Mouse (Mus musculus): ENCODE data around the gene Cdx2. TPM values are rescaled to one million over a fixed set of nuclear protein-coding genes. Genes with fewer than 3 reads are reported as not detected.

Cdx2 gene
- polyA plus RNA-seq, 1 experiment: 0.03 TPM

- H3K4me1 ChIP-seq (ENCODE audit: control insufficient read depth): no peaks in the 10 kb centered on the region
- H3K4me3 ChIP-seq (replicated peaks): no peak overlapping the region
- no peaks in the 10 kb centered on the region; the same call in 1 of the 2 replicates for H3K9me3 ChIP-seq (ENCODE audit: control insufficient read depth, low read length)
- no peaks in the 10 kb centered on the region for H3K36me3 ChIP-seq (ENCODE audit: control insufficient read depth)
- no peak for TF ChIP-seq GATA1 (IDR thresholded peaks at IDR 0.05; ENCODE audit: low read length)
- no peak for TF ChIP-seq TAL1 (IDR thresholded peaks at IDR 0.05; ENCODE audit: low read length)
- H3K27me3 ChIP-seq (ENCODE audit: control insufficient read depth): peaks cover 96% of the 10 kb centered on the region
Measured at GRCm38 (mm10) chr5:147308451-147308850, 1.4 kb upstream of the Cdx2 start.

- H3K27me3 ChIP-seq (ENCODE audit: control insufficient read depth): peaks cover 98% of the 10 kb centered on the region
- TF ChIP-seq TAL1 (IDR thresholded peaks at IDR 0.05; ENCODE audit: low read length): no peak
- TF ChIP-seq GATA1 (IDR thresholded peaks at IDR 0.05; ENCODE audit: low read length): no peak
Measured at GRCm38 (mm10) chr5:147307398-147307785, 322 bp upstream of the Cdx2 start.

DNA sequence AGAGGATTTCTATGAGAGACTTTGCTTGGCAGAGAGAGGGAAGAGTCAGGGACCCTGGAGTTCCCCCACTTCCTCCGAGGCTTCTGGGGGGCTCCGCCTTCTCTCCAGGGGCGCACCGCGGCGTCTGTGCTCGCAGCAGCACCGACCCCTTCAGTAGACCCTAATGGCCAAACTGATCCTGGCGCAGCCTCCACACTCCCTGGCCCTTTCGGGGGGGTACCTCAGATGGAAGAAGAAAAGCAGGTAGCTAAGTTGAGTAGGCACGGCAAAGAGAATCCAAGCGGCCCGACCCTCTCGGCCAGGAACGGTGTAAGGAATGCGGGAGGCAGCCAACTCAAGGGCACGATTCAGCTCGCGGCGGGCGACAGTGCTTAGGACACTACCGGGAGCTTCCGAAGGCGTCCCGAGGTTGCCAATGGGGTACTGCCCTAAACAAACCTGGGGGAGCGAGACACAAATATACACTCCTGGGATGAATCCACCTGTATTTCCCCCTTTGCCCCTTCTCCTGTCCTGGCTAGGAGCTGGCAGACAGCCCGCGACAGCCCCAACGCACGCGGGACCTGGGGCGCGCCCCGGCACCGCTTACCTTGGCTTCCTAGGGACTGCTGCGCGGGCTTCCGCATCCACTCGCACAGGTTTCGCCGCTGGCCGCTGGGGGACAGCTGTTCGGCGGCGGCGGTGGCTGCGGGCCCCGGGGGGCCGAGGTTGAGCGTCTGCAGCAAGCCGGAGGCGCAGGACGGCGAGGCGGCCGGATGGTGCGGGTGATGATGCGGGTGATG is 1.0 kb downstream of the Cdx2 start:
- TF ChIP-seq GATA1 (IDR thresholded peaks at IDR 0.05; ENCODE audit: low read length) (no peak), TAL1 (IDR thresholded peaks at IDR 0.05; ENCODE audit: low read length) (no peak)
- H3K4me3 ChIP-seq (replicated peaks): no peak overlapping the region
- no peaks in the 10 kb centered on the region; the same call in 1 of the 2 replicates for H3K9me3 ChIP-seq (ENCODE audit: control insufficient read depth, low read length)
- H3K36me3 ChIP-seq (ENCODE audit: control insufficient read depth): no peaks in the 10 kb centered on the region
- H3K4me1 ChIP-seq (ENCODE audit: control insufficient read depth): no peaks in the 10 kb centered on the region
- peaks cover 99% of the 10 kb centered on the region for H3K27me3 ChIP-seq (ENCODE audit: control insufficient read depth)

More at GRCm38 (mm10) chr5:147307398-147307785, 322 bp upstream of the Cdx2 start:
- no peaks in the 10 kb centered on the region for H3K36me3 ChIP-seq (ENCODE audit: control insufficient read depth)
- H3K4me3 ChIP-seq (replicated peaks): no peak overlapping the region
- no peaks in the 10 kb centered on the region; the same call in 1 of the 2 replicates for H3K9me3 ChIP-seq (ENCODE audit: control insufficient read depth, low read length)
- H3K4me1 ChIP-seq (ENCODE audit: control insufficient read depth): no peaks in the 10 kb centered on the region

DNA sequence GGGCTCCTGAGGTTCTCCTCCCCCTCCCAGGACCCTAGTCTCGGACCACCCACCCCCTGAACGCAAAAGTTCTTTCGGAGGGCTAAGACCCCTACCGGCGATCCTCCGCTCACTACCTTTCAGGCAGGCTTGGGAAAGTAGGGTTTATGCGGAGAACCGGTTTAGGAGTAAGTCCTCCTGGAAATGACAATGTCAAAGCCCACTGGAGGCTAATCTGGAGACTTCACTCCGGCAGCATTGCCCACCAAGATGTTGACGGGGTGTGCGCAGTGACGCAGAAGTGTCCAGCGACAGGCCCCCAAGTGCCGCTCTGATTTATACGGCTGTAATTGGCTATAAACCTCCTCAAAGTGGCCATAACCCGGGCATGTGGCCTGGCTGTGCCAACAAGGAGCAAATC is 1.9 kb downstream of the Cdx2 start:
- Histone ChIP-seq H3K4me3 (replicated peaks) (no peak overlapping the region), H3K27me3 (ENCODE audit: control insufficient read depth) (peaks cover 99% of the 10 kb centered on the region), H3K4me1 (ENCODE audit: control insufficient read depth) (no peaks in the 10 kb centered on the region), H3K9me3 (ENCODE audit: control insufficient read depth, low read length) (no peaks in the 10 kb centered on the region; the same call in 1 of the 2 replicates), H3K36me3 (ENCODE audit: control insufficient read depth) (no peaks in the 10 kb centered on the region)
- TF ChIP-seq GATA1 (IDR thresholded peaks at IDR 0.05; ENCODE audit: low read length) (no peak), TAL1 (IDR thresholded peaks at IDR 0.05; ENCODE audit: low read length) (no peak)

DNA sequence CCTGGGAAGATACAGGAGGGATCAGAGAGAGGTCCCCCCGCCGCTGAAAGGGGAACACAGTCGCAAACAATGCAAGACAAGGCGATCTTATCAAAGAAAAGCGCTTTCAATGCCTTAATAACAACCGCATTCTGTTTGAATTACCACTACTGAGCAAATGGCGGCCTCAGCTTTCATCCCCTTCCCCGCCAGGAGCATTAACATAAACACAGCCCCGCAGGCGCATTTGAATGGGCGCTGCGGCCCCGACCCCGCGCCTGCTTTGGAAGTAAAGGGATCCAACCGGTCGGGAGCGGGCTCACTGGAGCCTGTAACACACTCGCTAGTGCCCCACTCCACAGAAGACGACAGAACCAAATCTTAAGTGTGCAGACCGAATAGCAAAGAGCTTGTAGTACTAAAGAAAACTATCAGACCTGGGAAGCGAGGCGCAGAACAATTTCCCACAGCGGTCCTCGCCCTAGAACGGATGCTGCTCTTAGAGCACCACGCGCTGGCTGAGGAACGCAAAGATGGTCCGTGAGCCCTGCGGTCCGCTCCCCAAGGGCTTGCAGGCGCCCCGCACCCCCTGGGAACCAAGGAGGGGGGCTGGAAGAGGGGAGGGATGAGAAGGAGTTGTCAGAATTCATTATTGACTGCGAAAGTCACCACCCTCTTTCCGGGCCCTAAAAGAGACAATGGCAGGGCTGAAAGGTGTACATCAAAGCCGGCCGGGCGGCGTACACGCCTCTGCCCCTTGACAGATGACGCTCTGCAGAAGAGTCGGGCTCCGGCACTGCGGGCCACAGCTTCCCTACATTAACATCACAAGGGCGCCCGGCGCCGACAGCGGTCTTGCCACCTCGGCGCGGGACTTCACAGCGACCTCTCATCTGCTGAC is 2.6 kb downstream of the Cdx2 start:
- Histone ChIP-seq H3K36me3 (ENCODE audit: control insufficient read depth) (no peaks in the 10 kb centered on the region), H3K4me3 (replicated peaks) (no peak overlapping the region), H3K27me3 (ENCODE audit: control insufficient read depth) (peaks cover 100% of the 10 kb centered on the region), H3K9me3 (ENCODE audit: control insufficient read depth, low read length) (no peaks in the 10 kb centered on the region; the same call in 1 of the 2 replicates), H3K4me1 (ENCODE audit: control insufficient read depth) (no peaks in the 10 kb centered on the region)
- no peak for TF ChIP-seq GATA1 (IDR thresholded peaks at IDR 0.05; ENCODE audit: low read length)
- no peak for TF ChIP-seq TAL1 (IDR thresholded peaks at IDR 0.05; ENCODE audit: low read length)

DNA sequence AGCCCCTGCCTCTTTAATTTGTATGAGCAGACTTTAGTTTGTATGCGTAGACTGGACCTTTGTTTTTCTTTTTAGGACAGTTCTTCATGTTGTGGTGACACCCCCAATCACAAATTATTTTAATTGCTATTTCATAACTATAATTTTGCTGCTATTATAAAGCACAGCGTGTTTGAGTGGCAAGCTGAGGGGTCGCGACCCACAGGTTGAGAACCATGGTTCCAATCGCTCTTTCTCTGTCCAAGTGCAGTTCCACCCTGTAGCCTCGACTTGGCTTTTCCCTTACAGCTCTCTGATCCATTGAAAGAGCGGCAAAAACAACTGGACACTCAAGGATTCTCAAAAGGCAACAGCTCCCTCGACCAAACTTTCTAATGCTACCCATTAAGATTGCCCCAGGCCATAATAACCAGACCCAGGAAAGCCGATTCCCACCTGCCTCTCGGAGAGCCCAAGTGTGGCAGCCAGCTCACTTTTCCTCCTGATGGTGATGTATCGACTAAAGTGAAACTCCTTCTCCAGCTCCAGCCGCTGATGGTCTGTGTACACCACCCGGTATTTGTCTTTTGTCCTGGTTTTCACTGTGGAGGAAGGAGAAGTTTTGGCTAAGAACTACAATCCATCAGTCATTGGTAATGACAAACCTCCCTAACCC is 4.2 kb downstream of the Cdx2 start:
- TF ChIP-seq GATA1 (IDR thresholded peaks at IDR 0.05; ENCODE audit: low read length) (no peak), TAL1 (IDR thresholded peaks at IDR 0.05; ENCODE audit: low read length) (no peak)

GRCm38 (mm10) chr5:147302141-147302540 is 4.9 kb downstream of the Cdx2 start:
- H3K36me3 ChIP-seq (ENCODE audit: control insufficient read depth): no peaks in the 10 kb centered on the region
- H3K4me1 ChIP-seq (ENCODE audit: control insufficient read depth): no peaks in the 10 kb centered on the region
- no peak overlapping the region for H3K4me3 ChIP-seq (replicated peaks)
- no peaks in the 10 kb centered on the region; the same call in 1 of the 2 replicates for H3K9me3 ChIP-seq (ENCODE audit: control insufficient read depth, low read length)
- no peak for TF ChIP-seq TAL1 (IDR thresholded peaks at IDR 0.05; ENCODE audit: low read length)
- TF ChIP-seq GATA1 (IDR thresholded peaks at IDR 0.05; ENCODE audit: low read length): no peak
- H3K27me3 ChIP-seq (ENCODE audit: control insufficient read depth): peaks cover 98% of the 10 kb centered on the region

More for the DNA sequence above, 4.2 kb downstream of the Cdx2 start:
- no peaks in the 10 kb centered on the region; the same call in 1 of the 2 replicates for H3K9me3 ChIP-seq (ENCODE audit: control insufficient read depth, low read length)
- no peak overlapping the region for H3K4me3 ChIP-seq (replicated peaks)
- H3K27me3 ChIP-seq (ENCODE audit: control insufficient read depth): peaks cover 98% of the 10 kb centered on the region
- H3K36me3 ChIP-seq (ENCODE audit: control insufficient read depth): no peaks in the 10 kb centered on the region
- H3K4me1 ChIP-seq (ENCODE audit: control insufficient read depth): no peaks in the 10 kb centered on the region

DNA sequence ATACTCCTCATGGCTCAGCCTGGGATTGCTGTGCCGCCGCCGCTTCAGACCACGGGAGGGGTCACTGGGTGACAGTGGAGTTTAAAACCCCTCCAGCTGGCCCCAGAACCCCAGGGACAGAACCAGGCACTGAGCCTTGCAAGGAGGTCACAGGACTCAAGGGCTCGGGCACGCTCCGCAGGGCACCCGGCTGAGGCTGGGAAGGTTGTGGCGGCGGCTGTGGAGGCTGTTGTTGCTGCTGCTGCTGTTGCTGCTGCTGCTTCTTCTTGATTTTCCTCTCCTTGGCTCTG is 5.3 kb downstream of the Cdx2 start:
- TF ChIP-seq GATA1 (IDR thresholded peaks at IDR 0.05; ENCODE audit: low read length): no peak
- TF ChIP-seq TAL1 (IDR thresholded peaks at IDR 0.05; ENCODE audit: low read length): no peak

More for the DNA sequence above, 5.3 kb downstream of the Cdx2 start:
- Histone ChIP-seq H3K4me3 (replicated peaks) (no peak overlapping the region), H3K4me1 (ENCODE audit: control insufficient read depth) (no peaks in the 10 kb centered on the region), H3K36me3 (ENCODE audit: control insufficient read depth) (no peaks in the 10 kb centered on the region), H3K27me3 (ENCODE audit: control insufficient read depth) (peaks cover 94% of the 10 kb centered on the region), H3K9me3 (ENCODE audit: control insufficient read depth, low read length) (no peaks in the 10 kb centered on the region; the same call in 1 of the 2 replicates)

All from erythroblast, embryonic 14.5 days (primary cell).